Mouse (Mus musculus): ENCODE measurements around the gene Pear1. TPM values are rescaled to one million over a fixed set of nuclear protein-coding genes. Genes with fewer than 3 reads are reported as not detected.

Gene Pear1
- polyA plus RNA-seq, 1 experiment from 2014 or later = 17.0 TPM

DNA sequence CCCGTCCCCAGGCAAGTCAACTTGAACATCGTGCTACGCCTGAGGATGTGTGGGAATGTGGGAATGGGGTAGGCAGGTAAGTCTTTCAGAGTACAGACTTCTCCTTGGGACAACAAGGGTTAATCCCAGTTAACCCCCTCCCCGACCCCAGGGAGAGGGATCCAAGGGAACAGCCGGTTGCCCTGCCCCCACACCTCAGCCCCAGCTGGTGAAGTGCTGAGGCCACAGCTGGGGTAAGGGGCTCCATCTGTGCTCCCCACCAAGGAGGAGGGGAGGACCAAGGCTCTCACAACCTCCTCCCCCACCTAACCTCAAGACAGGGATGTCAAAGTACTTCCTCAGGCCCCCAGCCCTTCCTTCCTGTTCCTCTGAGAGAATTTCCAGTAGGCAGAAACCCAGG lies 34.3 kb downstream of the Pear1 start:
- H3K4me1 ChIP-seq (ENCODE audit: control insufficient read depth in 2 of 2, insufficient read depth in 2 of 2, low read length in 2 of 2) = peaks cover 13 to 15% of the 10 kb centered on the region in 2 experiments
- H3K4me3 ChIP-seq (ENCODE audit: control insufficient read depth in 1 of 2, insufficient read depth in 1 of 2, low read depth in 1 of 2, low read length in 2 of 2) = no peak overlapping the region
- H3K36me3 ChIP-seq (ENCODE audit: control insufficient read depth, insufficient read depth, low read length) = no peaks in the 10 kb centered on the region
- peaks cover 60% of the 10 kb centered on the region for H3K27me3 ChIP-seq (ENCODE audit: control insufficient read depth, insufficient read depth, low read length)
- no peak overlapping the region for H3K27ac ChIP-seq (replicated peaks in 1 of 2; ENCODE audit: control insufficient read depth in 1 of 2, insufficient read depth in 1 of 2, low read depth in 2 of 2, low read length in 2 of 2)
- H3K9me3 ChIP-seq (ENCODE audit: control insufficient read depth, low read length) = no peaks in the 10 kb centered on the region
- H3K4me2 ChIP-seq (ENCODE audit: low read length) = no peak overlapping the region
- ATAC-seq (ENCODE audit: insufficient number of reproducible peaks, insufficient read depth, low FRiP score, low read depth) = no peak
- H3K9ac ChIP-seq (ENCODE audit: low read length) = no peak overlapping the region
- WGBS = 36% methylated on average over 5 of the region's 5 CpGs

DNA sequence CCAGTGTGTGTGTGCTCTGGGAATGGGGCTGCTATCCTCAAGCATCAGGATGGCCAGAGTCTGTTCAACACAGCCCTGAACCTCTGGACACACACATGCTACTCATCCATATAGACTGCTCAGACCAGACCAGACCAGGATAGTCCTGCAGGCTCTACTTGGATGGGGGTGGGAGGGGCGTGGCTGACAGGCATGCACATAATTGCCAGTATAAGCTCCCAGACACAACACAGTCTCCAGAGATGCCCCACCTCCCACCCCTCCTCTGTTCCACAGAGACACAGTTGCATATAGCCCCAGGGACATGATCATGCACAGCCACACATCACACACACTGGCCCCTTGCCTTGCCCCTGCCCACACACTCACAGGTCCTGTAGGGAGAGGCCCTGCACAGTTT lies 34.9 kb downstream of the Pear1 start:
- Histone ChIP-seq H3K27ac (replicated peaks in 1 of 2; ENCODE audit: control insufficient read depth in 1 of 2, insufficient read depth in 1 of 2, low read depth in 2 of 2, low read length in 2 of 2) (no peak overlapping the region), H3K4me1 (ENCODE audit: control insufficient read depth in 2 of 2, insufficient read depth in 2 of 2, low read length in 2 of 2) (peaks cover 10 to 15% of the 10 kb centered on the region in 2 experiments), H3K36me3 (ENCODE audit: control insufficient read depth, insufficient read depth, low read length) (no peaks in the 10 kb centered on the region), H3K9me3 (ENCODE audit: control insufficient read depth, low read length) (no peaks in the 10 kb centered on the region), H3K4me2 (ENCODE audit: low read length) (no peak overlapping the region), H3K27me3 (ENCODE audit: control insufficient read depth, insufficient read depth, low read length) (peaks cover 55% of the 10 kb centered on the region), H3K9ac (ENCODE audit: low read length) (no peak overlapping the region), H3K4me3 (ENCODE audit: control insufficient read depth in 1 of 2, insufficient read depth in 1 of 2, low read depth in 1 of 2, low read length in 2 of 2) (no peak overlapping the region)
- 55% methylated on average over 1 of the region's 1 CpGs for WGBS
- no peak for ATAC-seq (ENCODE audit: insufficient number of reproducible peaks, insufficient read depth, low FRiP score, low read depth)

DNA sequence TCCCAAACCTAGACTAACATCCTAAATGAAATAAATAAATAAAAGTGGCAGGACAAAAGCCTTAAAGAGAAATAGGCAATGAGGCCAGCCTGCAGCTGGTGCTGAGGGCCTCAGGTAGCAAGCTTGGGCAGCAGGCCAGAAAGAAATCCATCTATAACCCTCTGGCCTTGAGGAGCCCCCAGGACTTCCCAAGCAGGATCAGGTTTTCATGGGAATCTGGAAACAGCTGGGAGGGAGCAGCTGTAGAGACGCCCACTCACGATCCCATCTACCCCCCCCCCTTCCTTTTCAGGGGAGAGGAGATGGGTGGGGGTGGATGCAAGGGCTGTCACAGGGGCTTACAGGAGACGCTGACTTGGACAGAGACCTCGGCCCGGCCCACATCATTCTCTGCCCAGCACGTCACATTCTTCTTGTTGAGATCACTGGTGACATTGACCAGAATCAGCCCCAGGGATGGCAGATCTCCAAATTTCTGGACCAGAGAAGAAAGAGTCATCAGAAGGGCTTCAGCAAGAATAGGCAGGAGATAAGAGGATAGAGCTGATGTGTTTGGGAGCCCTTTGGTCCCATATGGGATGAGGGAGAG lies 38.4 kb downstream of the Pear1 start:
- Histone ChIP-seq H3K27ac (replicated peaks in 1 of 2; ENCODE audit: control insufficient read depth in 1 of 2, insufficient read depth in 1 of 2, low read depth in 2 of 2, low read length in 2 of 2) (no peak overlapping the region), H3K9me3 (ENCODE audit: control insufficient read depth, low read length) (no peaks in the 10 kb centered on the region), H3K4me2 (ENCODE audit: low read length) (no peak overlapping the region), H3K27me3 (ENCODE audit: control insufficient read depth, insufficient read depth, low read length) (peaks cover 29% of the 10 kb centered on the region), H3K36me3 (ENCODE audit: control insufficient read depth, insufficient read depth, low read length) (no peaks in the 10 kb centered on the region), H3K4me1 (ENCODE audit: control insufficient read depth in 2 of 2, insufficient read depth in 2 of 2, low read length in 2 of 2) (peaks cover 10 to 15% of the 10 kb centered on the region in 2 experiments), H3K4me3 (ENCODE audit: control insufficient read depth in 1 of 2, insufficient read depth in 1 of 2, low read depth in 1 of 2, low read length in 2 of 2) (no peak overlapping the region), H3K9ac (ENCODE audit: low read length) (no peak overlapping the region)
- no peak for ATAC-seq (ENCODE audit: insufficient number of reproducible peaks, insufficient read depth, low FRiP score, low read depth)
- WGBS = 5% methylated on average over 6 of the region's 6 CpGs

- Histone ChIP-seq H3K4me3 (ENCODE audit: control insufficient read depth in 1 of 2, insufficient read depth in 1 of 2, low read depth in 1 of 2, low read length in 2 of 2) (no peak overlapping the region), H3K9me3 (ENCODE audit: control insufficient read depth, low read length) (no peaks in the 10 kb centered on the region), H3K9ac (ENCODE audit: low read length) (no peak overlapping the region), H3K27ac (replicated peaks in 1 of 2; ENCODE audit: control insufficient read depth in 1 of 2, insufficient read depth in 1 of 2, low read depth in 2 of 2, low read length in 2 of 2) (no peak overlapping the region), H3K36me3 (ENCODE audit: control insufficient read depth, insufficient read depth, low read length) (no peaks in the 10 kb centered on the region), H3K27me3 (ENCODE audit: control insufficient read depth, insufficient read depth, low read length) (peaks cover 29% of the 10 kb centered on the region), H3K4me1 (ENCODE audit: control insufficient read depth in 2 of 2, insufficient read depth in 2 of 2, low read length in 2 of 2) (peaks cover 10 to 15% of the 10 kb centered on the region in 2 experiments), H3K4me2 (ENCODE audit: low read length) (no peak overlapping the region)
- 44% methylated on average over 5 of the region's 5 CpGs for WGBS
- no peak for ATAC-seq (ENCODE audit: insufficient number of reproducible peaks, insufficient read depth, low FRiP score, low read depth)
These were observed 39.0 kb downstream of the Pear1 start for GRCm38 (mm10) chr3:87785156-87785555.

DNA sequence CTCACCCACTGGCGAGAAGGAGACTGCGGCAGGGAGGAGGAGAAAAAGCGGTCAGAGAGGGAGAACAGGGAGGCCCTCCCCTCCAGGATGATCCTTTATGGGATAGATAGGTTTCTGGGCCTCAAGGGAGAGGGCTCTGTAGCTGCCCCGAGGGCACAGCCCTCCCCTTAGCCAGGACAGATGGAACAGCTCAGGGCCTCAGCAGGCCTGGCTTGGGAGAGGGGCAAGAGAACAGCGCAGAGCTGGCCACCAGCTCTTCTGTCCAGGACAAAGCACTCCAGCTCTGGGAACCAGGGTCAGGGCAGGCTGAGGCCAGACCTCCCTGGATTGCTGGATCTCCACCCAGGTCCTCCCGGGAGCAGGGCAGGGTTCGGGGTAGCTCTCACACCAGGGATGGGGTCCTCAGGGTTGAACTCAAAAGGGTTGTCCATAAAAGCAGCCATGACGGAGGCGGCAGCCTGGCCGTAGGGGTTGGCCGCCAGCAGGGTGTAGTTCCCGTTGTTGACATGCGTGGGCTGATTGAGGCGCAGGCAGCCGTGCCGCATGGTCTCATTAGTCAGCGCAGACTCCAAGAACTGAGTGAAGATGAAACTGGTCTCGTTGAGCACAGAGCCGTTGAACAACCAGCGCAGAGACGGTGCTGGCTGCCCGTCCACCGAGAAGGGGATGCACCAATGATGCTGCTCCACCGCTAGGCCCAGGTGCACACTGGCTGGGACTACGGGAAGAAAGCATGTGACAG lies 40.7 kb downstream of the Pear1 start:
- Histone ChIP-seq H3K27ac (replicated peaks in 1 of 2; ENCODE audit: control insufficient read depth in 1 of 2, insufficient read depth in 1 of 2, low read depth in 2 of 2, low read length in 2 of 2) (no peak overlapping the region), H3K27me3 (ENCODE audit: control insufficient read depth, insufficient read depth, low read length) (peaks cover 42% of the 10 kb centered on the region), H3K4me2 (ENCODE audit: low read length) (no peak overlapping the region), H3K9ac (ENCODE audit: low read length) (no peak overlapping the region), H3K9me3 (ENCODE audit: control insufficient read depth, low read length) (no peaks in the 10 kb centered on the region), H3K36me3 (ENCODE audit: control insufficient read depth, insufficient read depth, low read length) (no peaks in the 10 kb centered on the region), H3K4me3 (ENCODE audit: control insufficient read depth in 1 of 2, insufficient read depth in 1 of 2, low read depth in 1 of 2, low read length in 2 of 2) (no peak overlapping the region), H3K4me1 (ENCODE audit: control insufficient read depth in 2 of 2, insufficient read depth in 2 of 2, low read length in 2 of 2) (peaks cover 10% of the 10 kb centered on the region in 2 experiments)
- no peak for ATAC-seq (ENCODE audit: insufficient number of reproducible peaks, insufficient read depth, low FRiP score, low read depth)
- WGBS = 82% methylated on average over 25 of the region's 25 CpGs

GRCm38 (mm10) chr3:87779086-87779485 lies 45.0 kb downstream of the Pear1 start:
- ATAC-seq (ENCODE audit: insufficient number of reproducible peaks, insufficient read depth, low FRiP score, low read depth) = no peak
- no peak overlapping the region for H3K27ac ChIP-seq (replicated peaks in 1 of 2; ENCODE audit: control insufficient read depth in 1 of 2, insufficient read depth in 1 of 2, low read depth in 2 of 2, low read length in 2 of 2)
- H3K4me2 ChIP-seq (ENCODE audit: low read length) = no peak overlapping the region
- H3K27me3 ChIP-seq (ENCODE audit: control insufficient read depth, insufficient read depth, low read length) = peaks cover 64% of the 10 kb centered on the region
- H3K36me3 ChIP-seq (ENCODE audit: control insufficient read depth, insufficient read depth, low read length) = no peaks in the 10 kb centered on the region
- no peaks in the 10 kb centered on the region for H3K4me1 ChIP-seq (ENCODE audit: control insufficient read depth in 2 of 2, insufficient read depth in 2 of 2, low read length in 2 of 2)
- H3K9ac ChIP-seq (ENCODE audit: low read length) = no peak overlapping the region
- H3K9me3 ChIP-seq (ENCODE audit: control insufficient read depth, low read length) = no peaks in the 10 kb centered on the region
- H3K4me3 ChIP-seq (ENCODE audit: control insufficient read depth in 1 of 2, insufficient read depth in 1 of 2, low read depth in 1 of 2, low read length in 2 of 2) = no peak overlapping the region
- 44% methylated on average over 2 of the region's 2 CpGs for WGBS

DNA sequence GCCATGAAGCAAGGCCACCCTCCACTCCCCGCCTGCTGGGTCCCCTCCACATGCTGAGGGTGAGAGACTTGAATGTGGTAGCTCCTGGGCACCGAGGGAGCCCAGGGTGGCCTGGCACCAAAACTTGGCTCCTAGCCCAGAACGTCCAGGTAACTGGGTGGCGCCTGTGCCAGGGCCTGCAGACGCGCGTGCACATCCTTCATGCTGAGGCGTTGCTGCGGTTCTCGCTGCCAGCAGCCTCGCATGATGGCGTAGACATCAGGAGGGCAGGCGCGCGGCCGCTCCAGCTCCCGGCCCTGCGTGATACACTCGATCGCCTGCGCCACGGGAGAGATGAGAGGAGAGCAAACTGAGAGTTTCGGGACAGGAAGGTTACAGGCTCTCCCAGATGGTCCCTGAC lies 45.8 kb downstream of the Pear1 start:
- Histone ChIP-seq H3K4me1 (ENCODE audit: control insufficient read depth in 2 of 2, insufficient read depth in 2 of 2, low read length in 2 of 2) (no peaks in the 10 kb centered on the region), H3K4me2 (ENCODE audit: low read length) (0 out of 2 replicates have a peak overlapping the region, but pooled peaks have one; percentile 4), H3K9ac (ENCODE audit: low read length) (no peak overlapping the region), H3K27me3 (ENCODE audit: control insufficient read depth, insufficient read depth, low read length) (peaks cover 64% of the 10 kb centered on the region), H3K4me3 (ENCODE audit: control insufficient read depth in 1 of 2, insufficient read depth in 1 of 2, low read depth in 1 of 2, low read length in 2 of 2) (no peak overlapping the region), H3K27ac (replicated peaks in 1 of 2; ENCODE audit: control insufficient read depth in 1 of 2, insufficient read depth in 1 of 2, low read depth in 2 of 2, low read length in 2 of 2) (no peak overlapping the region), H3K36me3 (ENCODE audit: control insufficient read depth, insufficient read depth, low read length) (no peaks in the 10 kb centered on the region), H3K9me3 (ENCODE audit: control insufficient read depth, low read length) (no peaks in the 10 kb centered on the region)
- WGBS = 47% methylated on average over 23 of the region's 23 CpGs
- no peak for ATAC-seq (ENCODE audit: insufficient number of reproducible peaks, insufficient read depth, low FRiP score, low read depth)

Measured in heart, embryonic 14.5 days (tissue).